Mouse (Mus musculus): Measurements from ENCODE around the gene E130218I03Rik.

E130218I03Rik gene

GRCm38 (mm10) chr4:134243516-134244250, at the start of gene E130218I03Rik:
Gene E130218I03Rik (plus strand): TSS chr4:134243662.
- DNase-seq, result peak; percentile 97

- no peak for DNase-seq
Measured at GRCm38 (mm10) chr4:134199371-134199770, 44.1 kb upstream of the E130218I03Rik start.

- no peak for DNase-seq
Measured at GRCm38 (mm10) chr4:134202904-134203303, 40.6 kb upstream of the E130218I03Rik start, which contains the start of gene Gm7534. Gene Gm7534 (minus strand): TSS chr4:134203004.

- no peak for DNase-seq
Measured at GRCm38 (mm10) chr4:134203340-134203896, 40.0 kb upstream of the E130218I03Rik start.

GRCm38 (mm10) chr4:134206488-134207053, 36.9 kb upstream of the E130218I03Rik start:
- DNase-seq, result no peak

- no peak for DNase-seq
Measured at GRCm38 (mm10) chr4:134222793-134223600, 20.5 kb upstream of the E130218I03Rik start.

GRCm38 (mm10) chr4:134227194-134227593, 16.3 kb upstream of the E130218I03Rik start, which contains the start of gene Catsper4:
Gene Catsper4 (minus strand): TSS chr4:134227383.
- peak; percentile 44 for DNase-seq

GRCm38 (mm10) chr4:134230431-134230830, 13.0 kb upstream of the E130218I03Rik start:
- DNase-seq, result no peak

- no peak for DNase-seq
Measured at GRCm38 (mm10) chr4:134234876-134235275, 8.6 kb upstream of the E130218I03Rik start.

GRCm38 (mm10) chr4:134237582-134238278, 5.7 kb upstream of the E130218I03Rik start:
- no peak for DNase-seq

GRCm38 (mm10) chr4:134238279-134238651, 5.2 kb upstream of the E130218I03Rik start, which contains the start of gene Cnksr1:
Gene Cnksr1 (minus strand): TSS chr4:134238399.
- peak; percentile 71 for DNase-seq

- DNase-seq, result peak; percentile 86
Measured at GRCm38 (mm10) chr4:134238686-134239085, 4.8 kb upstream of the E130218I03Rik start.

- DNase-seq, result peak; percentile 93
Measured at GRCm38 (mm10) chr4:134245148-134245843, 1.8 kb downstream of the E130218I03Rik start, which contains the start of gene Zfp593. Gene Zfp593 (minus strand): TSS chr4:134245592.

- DNase-seq, result peak; percentile 36
Measured at GRCm38 (mm10) chr4:134246256-134246655, 2.8 kb downstream of the E130218I03Rik start.

- DNase-seq, result no peak
Measured at GRCm38 (mm10) chr4:134246719-134247258, 3.3 kb downstream of the E130218I03Rik start, which contains the start of gene Gm30191. Gene Gm30191 (plus strand): TSS chr4:134246935.

GRCm38 (mm10) chr4:134249651-134250050, 6.2 kb downstream of the E130218I03Rik start:
- DNase-seq, result peak; percentile 86

GRCm38 (mm10) chr4:134250116-134250929, 6.9 kb downstream of the E130218I03Rik start:
- peak; percentile 27 for DNase-seq

GRCm38 (mm10) chr4:134250930-134251240, 7.4 kb downstream of the E130218I03Rik start:
- no peak for DNase-seq

- DNase-seq, result peak; percentile 74
Measured at GRCm38 (mm10) chr4:134251241-134252130, 8.0 kb downstream of the E130218I03Rik start.
